ENCODE assay signal across 7 mouse cellular contexts in genomic region chr16:44243323-44243722, GRCm38 (mm10).
DNase-seq lines count a peak whose midpoint lies in the region; ATAC-seq lines count a peak whose summit lies in the region.

No protein-coding gene starts in this region.

- ATAC-seq in granulocyte monocyte progenitor cell, adult 5-6 weeks (replicated peaks; ENCODE audit: poor library complexity, severe bottlenecking): peak; percentile 40

- DNase-seq in adrenal gland, adult (ENCODE audit: inconsistent age in 2 of 2, low spot score in 1 of 2): peak; percentile 38 to 58
- DNase-seq in adrenal gland, postnatal 4 days (ENCODE audit: low spot score in 2 of 2): no peak
- DNase-seq in heart, adult 11 months: peak; percentile 90
- DNase-seq in heart, postnatal 10 days: no peak
- no peak for DNase-seq in cerebellum, postnatal 36 days
- no peak for DNase-seq in embryo, embryonic 10 days (ENCODE audit: low spot score)

- intact Hi-C loops in heart, postnatal 10 days (cut with DNase I): no loop called here

Comparison
In these comparisons a context has a peak if more than half of its experiments do, and no peak if none do; other contexts are left out.
1. DNase-seq: peak in adrenal gland, adult (2 of 2) and heart, adult 11 months (single experiment); none in adrenal gland, postnatal 4 days (0 of 2), heart, postnatal 10 days (0 of 2), cerebellum, postnatal 36 days (0 of 2) and embryo, embryonic 10 days (single experiment).